Comparison of ENCODE assay signal across 15 mouse cellular contexts in genomic region chr11:79666544-79666943, GRCm38 (mm10).
A peak's percentile ranks its signal among the peaks of the same experiment; 100 is the strongest.
DNase-seq lines count a peak whose midpoint lies in the region; ATAC-seq and TF ChIP-seq lines count a peak whose summit lies in the region.
"Had no signal": no experiment of that assay in that cellular context is flagged by ENCODE, and none has a peak within 500 bp of the region (broad histone marks: within the 10 kb centered on the region; RNA-seq: fewer than 3 reads in every experiment).

No protein-coding gene starts in this region.

- H3K4me1 ChIP-seq in forebrain, embryonic 12.5 days = peaks cover 44% of the 10 kb centered on the region
- H3K4me1 ChIP-seq in heart, embryonic 11.5 days (ENCODE audit: control insufficient read depth, insufficient read depth, low read length) = 0 out of 2 replicates have a peak, but pooled peaks cover 3% of the 10 kb centered on the region

- peak overlapping the region; percentile 43; the same call in 1 of the 2 replicates for H3K27ac ChIP-seq in layer of hippocampus, adult 2 months
- H3K27ac ChIP-seq in forebrain, embryonic 12.5 days = no peak overlapping the region
- H3K27ac ChIP-seq in heart, embryonic 11.5 days (ENCODE audit: low read depth, low read length) = no peak overlapping the region
- H3K27ac ChIP-seq: heart, embryonic 15.5 days; limb, embryonic 13.5 days had no signal

- no peak overlapping the region for H3K4me3 ChIP-seq in layer of hippocampus, adult 2 months
- no peak overlapping the region for H3K4me3 ChIP-seq in forebrain, embryonic 12.5 days (replicated peaks)
- H3K4me3 ChIP-seq in heart, embryonic 11.5 days (ENCODE audit: low read depth, low read length) = no peak overlapping the region
- H3K4me3 ChIP-seq: heart, embryonic 15.5 days; limb, embryonic 13.5 days; myocyte had no signal

- 90% methylated on average over 8 of the region's 8 CpGs for WGBS in forebrain, embryonic 12.5 days
- WGBS in heart, embryonic 11.5 days (ENCODE audit: insufficient replicate concordance) = 70% methylated on average over 8 of the region's 8 CpGs

- DNase-seq in layer of hippocampus, adult 2 months (ENCODE audit: low spot score in 2 of 2) = no peak
- DNase-seq in layer of hippocampus, postnatal 25 days (ENCODE audit: extremely low spot score in 1 of 2, low spot score in 1 of 2) = no peak
- peak; percentile 80 for DNase-seq in brain, adult 2 months (ENCODE audit: low read depth, low spot score)
- peak; percentile 60 to 68 for DNase-seq in cerebellum, postnatal 36 days
- DNase-seq in skeletal muscle tissue, adult 2 months (ENCODE audit: low read depth, low spot score) = peak; percentile 64
- DNase-seq in right cerebral cortex, adult 18-20 months = no peak
- DNase-seq: embryo, embryonic 11 days; right cerebral cortex, postnatal 14 days; thymus, postnatal 4 days had no signal

- H3K36me3 ChIP-seq in forebrain, embryonic 12.5 days (replicated peaks) = no peaks in the 10 kb centered on the region
- no peaks in the 10 kb centered on the region for H3K36me3 ChIP-seq in heart, embryonic 11.5 days (ENCODE audit: control insufficient read depth, insufficient read depth, low read length)
- H3K36me3 ChIP-seq: heart, embryonic 15.5 days had no signal

- H3K9ac ChIP-seq in forebrain, embryonic 12.5 days = no peak overlapping the region
- no peak overlapping the region for H3K9ac ChIP-seq in heart, embryonic 11.5 days (ENCODE audit: low read depth, low read length)
- H3K9ac ChIP-seq: heart, embryonic 15.5 days; limb, embryonic 13.5 days had no signal

- H3K9me3 ChIP-seq in forebrain, embryonic 12.5 days = no peaks in the 10 kb centered on the region
- H3K9me3 ChIP-seq in heart, embryonic 11.5 days (replicated peaks; ENCODE audit: control insufficient read depth, low read length) = no peaks in the 10 kb centered on the region
- H3K9me3 ChIP-seq: heart, embryonic 15.5 days; limb, embryonic 13.5 days had no signal

- no peak overlapping the region for H3K4me2 ChIP-seq in forebrain, embryonic 12.5 days
- no peak overlapping the region for H3K4me2 ChIP-seq in heart, embryonic 11.5 days
- H3K4me2 ChIP-seq: heart, embryonic 15.5 days; limb, embryonic 13.5 days had no signal

- no peak for ATAC-seq in forebrain, embryonic 12.5 days (ENCODE audit: low FRiP score)
- no peak for ATAC-seq in heart, embryonic 11.5 days (replicated peaks; ENCODE audit: insufficient number of reproducible peaks, low FRiP score, low TSS enrichment)
- ATAC-seq: intestine, embryonic 16.5 days had no signal

- no peaks in the 10 kb centered on the region for H3K27me3 ChIP-seq in forebrain, embryonic 12.5 days
- peaks cover 14% of the 10 kb centered on the region for H3K27me3 ChIP-seq in heart, embryonic 11.5 days (ENCODE audit: control insufficient read depth, insufficient read depth, low read length)
- H3K27me3 ChIP-seq: limb, embryonic 13.5 days had no signal

- TF ChIP-seq CTCF in layer of hippocampus, adult 2 months (conservative IDR thresholded peaks at IDR 0.05) = no peak

Comparison
In these comparisons a context has a peak if more than half of its experiments do, and no peak if none do; other contexts are left out.
1. DNase-seq: peak in brain, adult 2 months (single experiment), cerebellum, postnatal 36 days (2 of 2) and skeletal muscle tissue, adult 2 months (single experiment); none in layer of hippocampus, adult 2 months (0 of 2), layer of hippocampus, postnatal 25 days (0 of 2) and right cerebral cortex, adult 18-20 months (single experiment).